Mouse (Mus musculus) right cerebral cortex, postnatal 14 days (tissue): ENCODE results near the gene C1ql1.

Experiments used
- DNase-seq: peaks from one replicate; pipeline ENCODE4 v3.0.0; 2022

Gene C1ql1

GRCm38 (mm10) chr11:102898408-102898807 lies 48.1 kb downstream of the C1ql1 start:
- DNase-seq: no peak

- no peak for DNase-seq
Measured at GRCm38 (mm10) chr11:102896641-102897040, 49.8 kb downstream of the C1ql1 start.

DNA sequence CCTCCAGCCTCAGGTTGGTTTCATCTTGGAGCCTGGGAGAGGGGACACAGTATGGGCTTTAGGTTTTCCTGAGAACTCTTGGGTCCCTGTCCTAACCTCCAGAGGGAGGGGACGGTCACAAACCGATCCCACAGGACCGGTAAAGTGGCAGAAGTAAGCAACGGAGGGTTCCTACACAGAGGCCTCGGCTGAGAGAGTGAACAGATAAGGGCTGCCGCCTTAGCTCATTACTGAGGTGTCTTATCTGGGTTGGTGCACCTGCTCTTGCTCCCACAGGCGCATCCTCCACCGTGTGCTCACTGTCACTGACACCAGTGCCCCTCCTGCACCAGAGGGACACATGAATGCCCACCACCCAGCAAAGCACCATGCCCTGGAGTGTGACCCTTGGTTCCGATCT lies 50.7 kb downstream of the C1ql1 start:
- no peak for DNase-seq

- no peak for DNase-seq
Measured at GRCm38 (mm10) chr11:102894716-102895115, 51.8 kb downstream of the C1ql1 start.

DNA sequence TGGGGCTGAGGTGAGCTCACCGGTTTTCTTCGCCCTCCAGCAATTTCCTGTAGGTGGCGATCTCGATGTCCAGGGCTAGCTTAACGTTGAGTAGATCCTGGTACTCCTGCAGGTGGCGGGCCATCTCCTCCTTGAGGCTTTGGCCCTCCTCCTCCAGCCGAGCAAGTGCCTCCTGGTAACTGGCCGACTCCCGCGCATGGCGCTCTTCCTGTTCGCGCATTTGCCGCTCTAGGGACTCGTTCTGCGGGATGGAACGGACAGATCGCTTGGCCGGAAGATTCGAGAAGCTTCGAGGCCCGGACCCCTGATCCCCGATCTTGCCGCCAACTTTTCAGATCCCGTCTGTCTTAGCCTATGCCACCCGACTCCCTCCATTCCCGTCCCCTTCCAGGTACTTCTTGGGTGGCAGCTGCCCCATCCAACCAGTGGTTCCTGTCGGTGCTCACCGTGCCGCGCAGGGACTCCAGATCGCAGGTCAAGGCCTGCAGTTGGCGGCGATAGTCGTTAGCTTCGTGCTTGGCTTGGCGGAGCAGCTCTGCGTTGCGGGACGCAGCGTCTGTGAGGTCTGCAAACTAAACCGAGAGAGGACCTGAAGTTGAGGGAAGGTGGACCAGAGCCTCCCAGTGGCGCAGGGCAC lies 53.4 kb downstream of the C1ql1 start:
- peak; percentile 50 for DNase-seq

DNA sequence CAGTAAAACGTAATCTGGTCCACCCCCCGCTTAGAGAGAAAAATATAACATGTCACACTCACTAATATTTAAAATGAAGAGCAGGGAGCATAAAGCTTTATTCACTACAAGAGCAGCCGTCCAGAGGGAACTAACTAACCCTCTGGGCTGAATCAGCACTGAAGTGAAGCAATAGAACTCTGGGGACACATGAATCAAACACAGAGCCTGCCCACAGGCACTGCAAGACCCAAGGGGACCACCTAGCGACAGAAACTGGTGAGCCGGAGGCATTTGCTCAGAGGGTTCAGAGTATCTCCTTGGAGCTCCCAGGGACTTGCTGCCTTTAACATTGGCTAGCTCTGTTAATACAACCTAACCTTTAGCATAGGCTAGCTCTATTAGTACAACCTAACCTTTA lies 56.4 kb downstream of the C1ql1 start:
- DNase-seq: no peak
